Mouse (Mus musculus): ENCODE results near the gene Mllt1.
A peak's percentile ranks its signal among the peaks of the same experiment; 100 is the strongest.

Mllt1 gene

GRCm38 (mm10) chr17:56877426-56877825, 57.8 kb downstream of the Mllt1 start:
- DNase-seq (ENCODE audit: inconsistent ontology term): no peak

GRCm38 (mm10) chr17:56876981-56877380, 58.2 kb downstream of the Mllt1 start:
- DNase-seq (ENCODE audit: inconsistent ontology term): no peak

- no peak for DNase-seq (ENCODE audit: inconsistent ontology term)
Observed at GRCm38 (mm10) chr17:56876465-56876864, 58.8 kb downstream of the Mllt1 start.

- DNase-seq (ENCODE audit: inconsistent ontology term): no peak
Observed at GRCm38 (mm10) chr17:56874936-56875651, 60.1 kb downstream of the Mllt1 start, which contains the start of gene 1700061G19Rik. 1700061G19Rik (plus strand) TSS chr17:56875477.

- DNase-seq (ENCODE audit: inconsistent ontology term): no peak
Observed at GRCm38 (mm10) chr17:56874237-56874636, 61.0 kb downstream of the Mllt1 start, which contains the start of gene Acsbg2. Acsbg2 (minus strand) TSS chr17:56874447.

GRCm38 (mm10) chr17:56872512-56872911, 62.7 kb downstream of the Mllt1 start:
- DNase-seq (ENCODE audit: inconsistent ontology term): no peak

GRCm38 (mm10) chr17:56871767-56872166, 63.4 kb downstream of the Mllt1 start:
- no peak for DNase-seq (ENCODE audit: inconsistent ontology term)

GRCm38 (mm10) chr17:56870287-56870953, 64.8 kb downstream of the Mllt1 start:
- no peak for DNase-seq (ENCODE audit: inconsistent ontology term)

GRCm38 (mm10) chr17:56869481-56869977, 65.7 kb downstream of the Mllt1 start:
- DNase-seq (ENCODE audit: inconsistent ontology term): no peak

- DNase-seq (ENCODE audit: inconsistent ontology term): no peak
Observed at GRCm38 (mm10) chr17:56866071-56866470, 69.1 kb downstream of the Mllt1 start.

GRCm38 (mm10) chr17:56861197-56861596, 74.0 kb downstream of the Mllt1 start:
- DNase-seq (ENCODE audit: inconsistent ontology term): no peak

GRCm38 (mm10) chr17:56858922-56859321, 76.3 kb downstream of the Mllt1 start:
- DNase-seq (ENCODE audit: inconsistent ontology term): no peak

- DNase-seq (ENCODE audit: inconsistent ontology term): peak; percentile 22
Observed at GRCm38 (mm10) chr17:56858216-56858615, 77.0 kb downstream of the Mllt1 start.

GRCm38 (mm10) chr17:56855421-56855820, 79.8 kb downstream of the Mllt1 start:
- DNase-seq (ENCODE audit: inconsistent ontology term): no peak

- no peak for DNase-seq (ENCODE audit: inconsistent ontology term)
Observed at GRCm38 (mm10) chr17:56851167-56851566, 84.0 kb downstream of the Mllt1 start.

- no peak for DNase-seq (ENCODE audit: inconsistent ontology term)
Observed at GRCm38 (mm10) chr17:56849710-56850109, 85.5 kb downstream of the Mllt1 start.

- no peak for DNase-seq (ENCODE audit: inconsistent ontology term)
Observed at GRCm38 (mm10) chr17:56848785-56849184, 86.4 kb downstream of the Mllt1 start.

GRCm38 (mm10) chr17:56843678-56844077, 91.5 kb downstream of the Mllt1 start:
- DNase-seq (ENCODE audit: inconsistent ontology term): no peak
